Mouse (Mus musculus) lung, postnatal 10 days (tissue): ENCODE measurements around the gene Nhsl1.
A peak's percentile ranks its signal among the peaks of the same experiment; 100 is the strongest.
"Not testable (repeated sequence)": the region's sequence is repeated elsewhere in the genome, so short reads cannot be mapped to it uniquely, and the experiment has no call there.

Experiments
- DNase-seq: peaks from one replicate; pipeline ENCODE4 v3.0.0; 2021

Gene Nhsl1

GRCm38 (mm10) chr10:18547381-18547780 lies 228.6 kb downstream of the Nhsl1 start:
- no peak for DNase-seq

- peak; percentile 9 for DNase-seq
Observed at GRCm38 (mm10) chr10:18549321-18550216, 230.8 kb downstream of the Nhsl1 start.

- DNase-seq = not testable (repeated sequence)
Observed at GRCm38 (mm10) chr10:18559076-18559475, 240.3 kb downstream of the Nhsl1 start.

- no peak for DNase-seq
Observed at GRCm38 (mm10) chr10:18561445-18561844, 242.7 kb downstream of the Nhsl1 start.

GRCm38 (mm10) chr10:18562940-18563339 lies 244.2 kb downstream of the Nhsl1 start:
- DNase-seq = peak; percentile 46

- DNase-seq = no peak
Observed at GRCm38 (mm10) chr10:18572581-18572980, 253.8 kb downstream of the Nhsl1 start.
